Mouse (Mus musculus) hindbrain, postnatal 0 days (tissue): ENCODE measurements around the gene Gm20388. TPM values are rescaled to one million over a fixed set of nuclear protein-coding genes. Genes with fewer than 3 reads are reported as not detected.

Experiments used
- ATAC-seq: fragments of 200-750 bp; cut with Nextera tagmentation; 2 replicates; pipeline ENCODE4 v1.8.0; 2017; ENCODE audit warnings: mild to moderate bottlenecking, moderate TSS enrichment, moderate library complexity
- DNase-seq: peaks from one replicate; pipeline ENCODE4 v3.0.0-alpha.2; 2015; ENCODE audit warnings: low spot score
- H3K27ac ChIP-seq: fragments of 300-500 bp; sonication (generic); 2 replicates; pipeline ENCODE4 v1.5.1; 2014; ENCODE audit warnings: mild to moderate bottlenecking
- H3K27me3 ChIP-seq: fragments of 300-500 bp; sonication (generic); 2 replicates; pipeline ENCODE4 v1.6.1; 2014; ENCODE audit warnings: low read length, mixed read lengths; ENCODE audit not compliant: insufficient read depth
- H3K36me3 ChIP-seq: fragments of 300-500 bp; sonication (generic); 2 replicates; pipeline ENCODE4 v1.6.1; 2014; ENCODE audit warnings: low read length, mixed read lengths; ENCODE audit not compliant: insufficient read depth
- H3K4me1 ChIP-seq: fragments of 300-500 bp; sonication (generic); 2 replicates; pipeline ENCODE4 v1.6.1; 2014; ENCODE audit warnings: antibody characterized with exemption, low read length, mixed read lengths; ENCODE audit not compliant: insufficient read depth
- H3K4me2 ChIP-seq: fragments of 300-500 bp; sonication (generic); 2 replicates; pipeline ENCODE4 v1.6.1; 2014; ENCODE audit warnings: low read depth, mild to moderate bottlenecking, low read length, moderate library complexity, mixed read lengths
- H3K4me3 ChIP-seq: fragments of 300-500 bp; sonication (generic); 2 replicates; pipeline ENCODE4 v1.5.1; 2014; ENCODE audit warnings: low read length
- H3K9ac ChIP-seq: fragments of 300-500 bp; sonication (generic); replicated peaks from 2 replicates; pipeline ENCODE4 v1.6.1; 2014; ENCODE audit warnings: mild to moderate bottlenecking, low read length, moderate library complexity, mixed read lengths
- H3K9me3 ChIP-seq: fragments of 300-500 bp; sonication (generic); 2 replicates; pipeline ENCODE4 v1.6.1; 2016; ENCODE audit warnings: low read length, mixed read lengths
- CTCF ChIP-seq: IDR thresholded peaks from 2 replicates; pipeline ENCODE4 v1.5.1; 2016; ENCODE audit warnings: antibody characterized with exemption, control low read depth, low read depth
- WGBS: fragments of 180-500 bp; shearing (Covaris S2); extraction: QIAGEN DNeasy Blood & Tissue Kit; methylation state at CpG from one replicate; pipeline ENCODE4 v1.1.7; 2014; 5-methylcytosine and 5-hydroxymethylcytosine counted together
- polyA plus RNA-seq: library from polyadenylated mRNA; unstranded; fragments of >200 nt; fragmentation: Nextera tagmentation; extraction: Ambion mirVana; gene quantifications from 2 replicates; pipeline ENCODE4 v1.2.1, GENCODE M21; 2015
- total RNA-seq: library from RNA; depleted of rRNA; stranded (reverse); fragments of >200 nt; gene quantifications from 2 replicates; pipeline ENCODE4 v1.2.3, GENCODE M21; 2014

Gene Gm20388
- total and polyA plus RNA-seq, 2 experiments from 2014 or later: 71.3 TPM; not detected in 1

DNA sequence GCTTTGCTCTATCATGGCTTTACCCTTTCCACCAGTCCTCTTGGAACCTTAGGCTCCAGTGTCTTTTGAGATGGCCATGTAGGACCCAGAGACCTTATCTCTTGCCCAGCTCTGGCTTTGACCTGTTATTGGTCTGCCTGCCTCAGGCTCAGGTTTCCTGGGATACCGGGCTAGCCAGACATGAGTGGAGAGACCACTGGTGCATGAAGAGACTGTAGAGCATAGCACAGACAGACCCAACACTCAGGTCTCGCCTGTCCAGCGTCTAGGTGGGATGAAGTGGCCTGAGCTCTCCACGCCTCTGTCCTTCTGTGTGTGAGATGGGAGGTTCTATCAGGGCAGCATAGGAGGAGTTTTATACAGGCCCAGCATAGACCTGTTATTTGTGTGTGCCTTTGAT, 3438.4 kb downstream of the Gm20388 start:
- Histone ChIP-seq H3K9me3 (no peaks in the 10 kb centered on the region), H3K36me3 (peaks cover 5% of the 10 kb centered on the region; the same call in 1 of the 2 replicates), H3K9ac (no peak overlapping the region), H3K27ac (no peak overlapping the region), H3K27me3 (no peaks in the 10 kb centered on the region), H3K4me2 (no peak overlapping the region), H3K4me3 (no peak overlapping the region), H3K4me1 (no peaks in the 10 kb centered on the region)
- DNase-seq (no peak), ATAC-seq (no peak)
- no peak for TF ChIP-seq CTCF
- WGBS: 81% methylated on average over 4 of the region's 4 CpGs

DNA sequence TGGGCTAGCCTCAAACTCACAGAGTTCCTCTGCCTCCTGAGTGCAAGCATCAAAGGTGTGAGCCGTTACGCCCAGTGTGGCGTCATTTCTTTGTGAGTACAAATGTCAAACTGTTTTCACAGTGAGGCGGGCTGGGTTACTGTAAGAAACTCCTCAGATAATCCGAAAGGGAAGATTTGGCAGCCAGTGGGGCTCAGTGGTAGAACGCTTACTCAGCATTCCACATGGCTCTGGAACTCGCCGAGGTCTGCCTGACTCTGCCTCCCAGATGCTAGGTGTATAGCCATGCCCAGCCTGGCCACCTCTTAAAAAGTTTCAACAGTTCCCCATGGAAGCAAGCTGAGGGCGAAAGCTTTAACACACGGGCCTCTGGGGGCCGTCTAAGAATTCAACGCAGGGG, 3441.5 kb downstream of the Gm20388 start:
- Histone ChIP-seq H3K27me3 (no peaks in the 10 kb centered on the region), H3K9me3 (no peaks in the 10 kb centered on the region), H3K27ac (no peak overlapping the region), H3K4me3 (no peak overlapping the region), H3K9ac (no peak overlapping the region), H3K4me1 (no peaks in the 10 kb centered on the region), H3K36me3 (peaks cover 5% of the 10 kb centered on the region; the same call in 1 of the 2 replicates), H3K4me2 (no peak overlapping the region)
- 80% methylated on average over 12 of the region's 12 CpGs for WGBS
- TF ChIP-seq CTCF: no peak
- ATAC-seq (no peak), DNase-seq (no peak)

DNA sequence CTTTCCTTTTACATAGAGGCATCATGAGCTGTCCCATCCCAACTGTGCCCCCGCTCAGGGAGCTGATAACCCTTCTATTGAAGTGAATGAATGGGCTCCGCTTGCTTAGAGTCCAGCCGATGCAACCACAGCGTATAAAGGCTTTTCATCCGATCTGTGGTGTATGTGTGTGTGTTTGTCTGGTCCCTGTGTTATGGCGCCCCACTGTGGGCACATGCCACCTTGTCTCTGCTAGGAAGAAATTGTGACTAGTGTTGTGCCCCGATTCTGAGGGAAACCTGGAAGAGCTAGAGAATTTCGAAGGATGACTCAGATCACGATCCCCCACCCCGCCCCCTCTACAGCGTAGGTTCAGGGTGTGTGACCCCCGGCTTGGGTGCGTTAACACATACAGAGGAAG, 3442.1 kb downstream of the Gm20388 start:
- peak; percentile 64 for ATAC-seq
- WGBS: 52% methylated on average over 13 of the region's 13 CpGs
- Histone ChIP-seq H3K27ac (no peak overlapping the region), H3K4me2 (no peak overlapping the region), H3K9ac (no peak overlapping the region), H3K27me3 (no peaks in the 10 kb centered on the region), H3K36me3 (peaks cover 3% of the 10 kb centered on the region; the same call in 1 of the 2 replicates), H3K4me1 (no peaks in the 10 kb centered on the region), H3K4me3 (no peak overlapping the region), H3K9me3 (no peaks in the 10 kb centered on the region)
- peak; percentile 75 for TF ChIP-seq CTCF
- peak; percentile 75 for DNase-seq

DNA sequence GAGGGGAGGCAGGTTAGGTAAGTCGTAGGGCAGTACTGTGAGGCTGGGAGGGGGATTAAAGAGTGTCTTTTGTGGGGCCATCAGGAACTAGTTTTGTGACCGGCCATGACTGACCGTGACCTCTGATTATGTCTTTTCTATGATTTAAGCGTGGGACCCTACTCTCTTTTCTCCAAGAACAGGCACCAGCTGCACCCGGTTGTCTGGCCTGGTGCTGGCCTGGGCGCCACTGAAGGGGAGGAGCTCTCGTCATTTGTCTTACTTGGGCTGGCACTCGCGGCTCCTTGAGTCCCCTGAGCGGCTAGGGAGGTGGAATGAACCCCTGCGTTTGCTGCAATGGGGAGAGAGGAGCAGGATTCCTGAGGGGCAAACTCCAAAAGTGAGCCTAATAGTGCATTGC, 3442.6 kb downstream of the Gm20388 start:
- no peaks in the 10 kb centered on the region for H3K4me1 ChIP-seq
- DNase-seq (no peak), ATAC-seq (no peak)
- 39% methylated on average over 11 of the region's 11 CpGs for WGBS
- H3K4me2 ChIP-seq: no peak overlapping the region
- TF ChIP-seq CTCF: no peak
- H3K36me3 ChIP-seq: no peaks in the 10 kb centered on the region
- no peak overlapping the region for H3K4me3 ChIP-seq
- H3K9ac ChIP-seq: no peak overlapping the region
- H3K27ac ChIP-seq: no peak overlapping the region
- no peaks in the 10 kb centered on the region for H3K9me3 ChIP-seq
- no peaks in the 10 kb centered on the region for H3K27me3 ChIP-seq

DNA sequence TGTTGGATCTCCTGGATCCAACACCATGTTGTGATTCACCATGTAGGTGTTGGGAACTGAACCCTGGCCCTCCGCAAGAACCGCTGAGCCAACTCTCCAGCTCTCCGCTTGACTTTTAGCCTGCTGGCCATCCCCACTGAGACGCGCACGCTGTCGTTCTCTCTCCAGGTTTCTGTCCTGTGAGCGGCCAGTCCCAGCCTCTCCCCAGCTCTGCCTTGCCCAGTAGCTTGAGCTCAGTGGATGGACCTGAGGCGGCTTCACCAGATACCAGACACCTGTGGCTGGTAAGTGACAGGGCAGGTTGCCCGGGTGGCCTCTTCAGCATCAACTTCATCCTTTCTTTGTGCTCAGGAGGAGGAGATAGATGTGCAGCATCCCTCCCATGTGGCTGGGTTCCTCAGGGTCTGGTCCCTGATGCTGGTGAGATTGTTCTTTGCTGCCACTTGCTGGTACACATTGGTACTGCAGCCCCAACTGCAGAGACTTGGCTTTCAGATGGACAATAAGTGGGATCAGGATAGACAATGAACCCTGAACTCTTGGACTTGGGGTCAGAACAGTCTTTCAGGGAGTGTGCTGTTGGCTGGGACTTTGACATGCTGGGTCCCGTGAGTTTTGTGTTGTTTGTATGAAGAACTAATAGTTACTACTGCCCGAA, 3450.6 kb downstream of the Gm20388 start:
- 33% methylated on average over 12 of the region's 12 CpGs for WGBS
- TF ChIP-seq CTCF: peak; percentile 96
- Histone ChIP-seq H3K9me3 (no peaks in the 10 kb centered on the region), H3K27me3 (no peaks in the 10 kb centered on the region), H3K4me1 (no peaks in the 10 kb centered on the region), H3K9ac (no peak overlapping the region), H3K36me3 (peaks cover 9% of the 10 kb centered on the region; the same call in 1 of the 2 replicates), H3K27ac (peak overlapping the region; percentile 48; the same call in 1 of the 2 replicates), H3K4me2 (no peak overlapping the region), H3K4me3 (no peak overlapping the region)
- ATAC-seq (peak; percentile 75), DNase-seq (peak; percentile 86)

DNA sequence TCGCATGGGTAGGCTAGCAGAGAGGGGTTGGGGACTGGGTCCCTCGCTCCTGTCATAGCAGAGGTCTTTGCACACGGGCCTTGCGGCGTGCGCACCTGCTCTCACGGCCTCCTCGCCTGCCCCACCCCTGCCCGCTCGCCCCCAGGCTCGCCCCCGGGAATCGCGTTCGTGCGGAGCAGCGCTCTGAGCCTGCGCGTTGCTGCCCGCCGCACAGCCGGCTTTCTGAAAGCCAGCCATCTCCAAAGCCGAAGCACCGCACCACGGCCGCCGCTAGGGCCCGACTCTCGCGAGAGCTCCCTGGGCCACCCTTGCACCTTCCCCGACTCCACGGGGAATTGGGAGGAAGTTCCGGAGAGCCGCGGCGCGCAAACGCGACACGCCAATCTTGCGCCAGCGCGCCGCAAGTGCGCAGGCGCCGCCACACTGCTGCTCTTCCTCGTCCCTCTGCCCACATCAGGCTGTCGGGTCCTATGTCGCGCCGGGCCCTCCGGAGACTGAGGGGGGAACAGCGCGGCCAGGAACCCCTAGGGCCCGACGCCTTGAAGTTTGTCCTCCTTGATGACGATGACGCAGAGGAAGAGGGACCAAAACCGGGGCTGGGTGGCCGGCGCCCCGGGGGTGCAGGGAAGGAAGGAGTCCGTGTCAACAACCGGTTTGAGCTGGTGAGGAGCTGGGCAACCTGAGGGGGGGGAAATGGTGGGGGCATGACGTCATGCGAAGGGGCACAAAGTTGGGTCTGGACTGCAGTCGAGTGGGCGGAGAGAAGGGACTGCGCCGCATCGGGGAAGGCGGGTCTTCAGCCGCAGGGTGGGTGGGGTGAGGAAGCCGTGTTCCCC, 3463.0 kb downstream of the Gm20388 start, which contains the start of gene Tcf25:
Tcf25 (plus strand) TSS at position 351 of the 836 bp plus-strand sequence.
- ATAC-seq: peak; percentile 95
- peak within 1 kb of the TSS; percentile 86 for H3K9ac ChIP-seq
- H3K4me3 ChIP-seq: peak within 1 kb of the TSS; percentile 78
- no peaks in the 10 kb centered on the region for H3K27me3 ChIP-seq
- TF ChIP-seq CTCF: peak; percentile 77
- 1% methylated on average over 75 of the region's 75 CpGs for WGBS
- H3K9me3 ChIP-seq: no peaks in the 10 kb centered on the region
- peak within 1 kb of the TSS; percentile 98 for H3K27ac ChIP-seq
- peak; percentile 100 for DNase-seq
- peaks cover 21% of the 10 kb centered on the region for H3K4me1 ChIP-seq
- H3K4me2 ChIP-seq: peak within 1 kb of the TSS; percentile 74
- H3K36me3 ChIP-seq: peaks cover 7% of the 10 kb centered on the region
